ENCODE assay signal across 11 mouse cellular contexts in genomic region chr8:48688188-48688587, GRCm38 (mm10).
DNase-seq lines count a peak whose midpoint lies in the region; ATAC-seq lines count a peak whose summit lies in the region.
"Had no signal": no experiment of that assay in that cellular context is flagged by ENCODE, and none has a peak within 500 bp of the region (broad histone marks: within the 10 kb centered on the region; RNA-seq: fewer than 3 reads in every experiment).

No protein-coding gene starts in this region.

- WGBS in kidney, embryonic 15.5 days: 25% methylated on average over 9 of the region's 9 CpGs
- 20% methylated on average over 9 of the region's 9 CpGs for WGBS in kidney, embryonic 14.5 days

- peak overlapping the region; percentile 73; the same call in 1 of the 2 replicates for H3K27ac ChIP-seq in kidney, embryonic 15.5 days
- H3K27ac ChIP-seq in kidney, embryonic 14.5 days (ENCODE audit: low read depth, low read length): no peak overlapping the region; the same call in 1 of the 2 replicates
- H3K27ac ChIP-seq: stomach, postnatal 0 days had no signal

- no peak overlapping the region for H3K9ac ChIP-seq in kidney, embryonic 15.5 days
- no peak overlapping the region for H3K9ac ChIP-seq in kidney, embryonic 14.5 days (ENCODE audit: low read depth, low read length)

- H3K4me1 ChIP-seq in kidney, embryonic 15.5 days: peaks cover 26% of the 10 kb centered on the region
- peaks cover 6% of the 10 kb centered on the region for H3K4me1 ChIP-seq in kidney, embryonic 14.5 days (ENCODE audit: control insufficient read depth, insufficient read depth, low read length)

- peak overlapping the region; percentile 14; the same call in 1 of the 2 replicates for H3K4me2 ChIP-seq in kidney, embryonic 15.5 days
- no peak overlapping the region; the same call in 1 of the 2 replicates for H3K4me2 ChIP-seq in kidney, embryonic 14.5 days (replicated peaks; ENCODE audit: low read depth, low read length)

- no peaks in the 10 kb centered on the region for H3K9me3 ChIP-seq in kidney, embryonic 15.5 days (replicated peaks)
- no peaks in the 10 kb centered on the region for H3K9me3 ChIP-seq in kidney, embryonic 14.5 days (ENCODE audit: control insufficient read depth, low read length)

- DNase-seq in adrenal gland, adult 2 months: peak; percentile 39
- no peak for DNase-seq in adrenal gland, postnatal 25 days
- DNase-seq in urinary bladder, postnatal 14 days (ENCODE audit: low spot score): peak; percentile 57
- no peak for DNase-seq in urinary bladder, postnatal 10 days (ENCODE audit: low spot score)
- DNase-seq in yolk sac, embryonic 10.5 days (ENCODE audit: low spot score): peak; percentile 35
- no peak for DNase-seq in spleen, adult 18-20 months
- DNase-seq: cerebellum, postnatal 14 days; left cerebral cortex, postnatal 4 days had no signal

- no peak for ATAC-seq in kidney, embryonic 15.5 days (replicated peaks; ENCODE audit: low FRiP score)
- no peak for ATAC-seq in kidney, embryonic 14.5 days (ENCODE audit: low FRiP score, low TSS enrichment)

- H3K4me3 ChIP-seq in kidney, embryonic 15.5 days (replicated peaks): no peak overlapping the region
- no peak overlapping the region for H3K4me3 ChIP-seq in kidney, embryonic 14.5 days (ENCODE audit: low read length)

- no peaks in the 10 kb centered on the region for H3K27me3 ChIP-seq in kidney, embryonic 15.5 days
- no peaks in the 10 kb centered on the region for H3K27me3 ChIP-seq in kidney, embryonic 14.5 days (ENCODE audit: control insufficient read depth, insufficient read depth, low read length)

- H3K36me3 ChIP-seq in kidney, embryonic 15.5 days: no peaks in the 10 kb centered on the region
- no peaks in the 10 kb centered on the region for H3K36me3 ChIP-seq in kidney, embryonic 14.5 days (ENCODE audit: control insufficient read depth, insufficient read depth, low read length)

Comparison
In these comparisons a context has a peak if more than half of its experiments do, and no peak if none do; other contexts are left out.
1. DNase-seq: peak in adrenal gland, adult 2 months (single experiment), urinary bladder, postnatal 14 days (single experiment) and yolk sac, embryonic 10.5 days (single experiment); none in adrenal gland, postnatal 25 days (single experiment), urinary bladder, postnatal 10 days (single experiment) and spleen, adult 18-20 months (0 of 2).